Comparison of ENCODE assay signal across 11 mouse cellular contexts in genomic region chr11:96526137-96526621, GRCm38 (mm10).
A peak's percentile ranks its signal among the peaks of the same experiment; 100 is the strongest.
DNase-seq lines count a peak whose midpoint lies in the region; ATAC-seq and TF ChIP-seq lines count a peak whose summit lies in the region.
"Had no signal": no experiment of that assay in that cellular context is flagged by ENCODE, and none has a peak within 500 bp of the region (broad histone marks: within the 10 kb centered on the region; RNA-seq: fewer than 3 reads in every experiment).

No protein-coding gene starts in this region.

- no peak for ATAC-seq in intestine, embryonic 15.5 days
- ATAC-seq in intestine, embryonic 16.5 days, result no peak
- ATAC-seq in midbrain, embryonic 13.5 days, result no peak

- H3K4me1 ChIP-seq in intestine, embryonic 15.5 days (replicated peaks), result no peaks in the 10 kb centered on the region
- no peaks in the 10 kb centered on the region for H3K4me1 ChIP-seq in intestine, embryonic 16.5 days (ENCODE audit: control insufficient read depth, insufficient read depth, low read length)
- H3K4me1 ChIP-seq in E14TG2a.4 (replicated peaks; ENCODE audit: low read depth, low read length), result peaks cover 8% of the 10 kb centered on the region
- peaks cover 10% of the 10 kb centered on the region; the same call in 1 of the 2 replicates for H3K4me1 ChIP-seq in midbrain, embryonic 13.5 days (replicated peaks)

- no peak overlapping the region for H3K9ac ChIP-seq in intestine, embryonic 15.5 days
- H3K9ac ChIP-seq in intestine, embryonic 16.5 days (ENCODE audit: low read depth, low read length), result no peak overlapping the region
- H3K9ac ChIP-seq in midbrain, embryonic 13.5 days (replicated peaks), result no peak overlapping the region
- H3K9ac ChIP-seq: liver, embryonic 14.5 days had no signal

- H3K27ac ChIP-seq in intestine, embryonic 15.5 days, result no peak overlapping the region
- no peak overlapping the region for H3K27ac ChIP-seq in intestine, embryonic 16.5 days (ENCODE audit: low read length)
- H3K27ac ChIP-seq in midbrain, embryonic 13.5 days, result peak overlapping the region; percentile 58
- H3K27ac ChIP-seq: liver, embryonic 14.5 days had no signal

- no peaks in the 10 kb centered on the region for H3K36me3 ChIP-seq in intestine, embryonic 15.5 days
- H3K36me3 ChIP-seq in intestine, embryonic 16.5 days (ENCODE audit: control insufficient read depth, insufficient read depth, low read length), result no peaks in the 10 kb centered on the region
- H3K36me3 ChIP-seq in E14TG2a.4 (ENCODE audit: insufficient read depth, low read length), result no peaks in the 10 kb centered on the region
- H3K36me3 ChIP-seq in midbrain, embryonic 13.5 days, result no peaks in the 10 kb centered on the region
- H3K36me3 ChIP-seq: G1E had no signal

- H3K27me3 ChIP-seq in intestine, embryonic 15.5 days (replicated peaks), result no peaks in the 10 kb centered on the region
- no peaks in the 10 kb centered on the region for H3K27me3 ChIP-seq in intestine, embryonic 16.5 days (replicated peaks; ENCODE audit: control insufficient read depth, insufficient read depth, low read length)
- peaks cover 17% of the 10 kb centered on the region; the same call in 1 of the 2 replicates for H3K27me3 ChIP-seq in E14TG2a.4 (ENCODE audit: insufficient read depth, low read length)
- no peaks in the 10 kb centered on the region for H3K27me3 ChIP-seq in midbrain, embryonic 13.5 days

- no peak overlapping the region for H3K4me3 ChIP-seq in intestine, embryonic 15.5 days (replicated peaks)
- no peak overlapping the region for H3K4me3 ChIP-seq in intestine, embryonic 16.5 days (ENCODE audit: low read length)
- H3K4me3 ChIP-seq in E14TG2a.4 (replicated peaks; ENCODE audit: low read length), result peak overlapping the region; percentile 42
- 0 out of 2 replicates have a peak overlapping the region, but pooled peaks have one; percentile 0 for H3K4me3 ChIP-seq in midbrain, embryonic 13.5 days (replicated peaks)

- H3K4me2 ChIP-seq in intestine, embryonic 15.5 days (replicated peaks), result peak overlapping the region; percentile 36
- no peak overlapping the region for H3K4me2 ChIP-seq in intestine, embryonic 16.5 days (ENCODE audit: low read depth, low read length)
- H3K4me2 ChIP-seq in midbrain, embryonic 13.5 days (replicated peaks), result peak overlapping the region; percentile 5; the same call in 1 of the 2 replicates

- no peaks in the 10 kb centered on the region for H3K9me3 ChIP-seq in intestine, embryonic 15.5 days
- H3K9me3 ChIP-seq in intestine, embryonic 16.5 days (ENCODE audit: control insufficient read depth, low read length), result no peaks in the 10 kb centered on the region
- H3K9me3 ChIP-seq in E14TG2a.4 (ENCODE audit: low read length), result peaks cover 5% of the 10 kb centered on the region; the same call in 1 of the 2 replicates
- H3K9me3 ChIP-seq in midbrain, embryonic 13.5 days, result no peaks in the 10 kb centered on the region
- H3K9me3 ChIP-seq: G1E had no signal

- no peak for TF ChIP-seq CTCF in E14TG2a.4 (conservative IDR thresholded peaks at IDR 0.05; ENCODE audit: low read length)

- peak; percentile 14 for DNase-seq in brain, adult 2 months (ENCODE audit: low read depth, low spot score)
- DNase-seq in Muller cell, postnatal 12 days (ENCODE audit: inconsistent ontology term), result no peak
- DNase-seq in urinary bladder, postnatal 14 days (ENCODE audit: low spot score), result no peak
- DNase-seq: gastrocnemius, postnatal 14 days; thymus, adult 18-20 months had no signal

- WGBS in intestine, embryonic 15.5 days, result 66% methylated on average over 16 of the region's 16 CpGs
- 58% methylated on average over 16 of the region's 16 CpGs for WGBS in intestine, embryonic 16.5 days
- 69% methylated on average over 16 of the region's 16 CpGs for WGBS in midbrain, embryonic 13.5 days

Comparison
In these comparisons a context has a peak if more than half of its experiments do, and no peak if none do; other contexts are left out.
1. H3K4me3 ChIP-seq: peak in E14TG2a.4 (single experiment) and midbrain, embryonic 13.5 days (single experiment); none in intestine, embryonic 15.5 days (single experiment) and intestine, embryonic 16.5 days (single experiment).